Mouse (Mus musculus) ES-E14 (cell line): ENCODE measurements around the gene Crhr1.

Experiments used
- CHD2 ChIP-seq: IDR thresholded peaks from 2 replicates; pipeline ENCODE4 v1.6.1; 2014; ENCODE audit warnings: mild to moderate bottlenecking, low read depth, low read length, inconsistent platforms
- HCFC1 ChIP-seq: IDR thresholded peaks from 2 replicates; pipeline ENCODE4 v1.6.1; 2012; ENCODE audit warnings: low read length, inconsistent platforms, borderline replicate concordance; ENCODE audit not compliant: insufficient read depth
- MAFK ChIP-seq: IDR thresholded peaks from 2 replicates; pipeline ENCODE4 v1.6.1; 2014; ENCODE audit warnings: mild to moderate bottlenecking, low read depth, low read length, inconsistent platforms; ENCODE audit not compliant: insufficient read depth
- ZC3H11A ChIP-seq: IDR thresholded peaks from 2 replicates; pipeline ENCODE4 v1.6.1; 2012; ENCODE audit warnings: low read depth, mild to moderate bottlenecking, inconsistent platforms, low read length, borderline replicate concordance

- peak; percentile 23; the same call in 1 of the 2 replicates for TF ChIP-seq ZC3H11A
- no peak for TF ChIP-seq MAFK
- TF ChIP-seq HCFC1 = no peak
- TF ChIP-seq CHD2 = no peak
Measured at GRCm38 (mm10) chr11:104131756-104132155, 899 bp upstream of the Crhr1 start.
